Mouse (Mus musculus): ENCODE data around the gene Rab24. TPM values are rescaled to one million over a fixed set of nuclear protein-coding genes. Genes with fewer than 3 reads are reported as not detected.

Rab24 gene
- polyA plus RNA-seq, 1 experiment from 2014 or later: 60.4 TPM

DNA sequence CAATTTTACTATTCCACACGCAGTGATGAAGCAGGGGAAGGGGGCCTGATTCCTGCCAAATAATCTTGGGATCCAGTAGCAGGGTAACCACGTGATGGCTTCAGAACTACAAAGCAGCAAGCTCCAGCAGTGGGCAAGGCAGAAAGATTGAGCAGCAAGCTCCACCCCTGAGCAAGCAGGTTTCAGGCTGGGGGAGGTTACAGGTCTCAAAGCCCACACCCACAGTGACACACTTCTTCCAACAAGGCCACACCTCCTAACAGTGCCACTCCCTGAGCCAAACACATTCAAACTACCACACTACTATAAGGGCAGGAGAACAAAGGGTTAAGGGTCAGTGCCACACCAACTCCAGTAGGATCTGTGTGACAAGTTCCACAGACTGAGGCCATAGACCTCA lies 17.5 kb upstream of the Rab24 start:
- TF ChIP-seq CTCF (IDR thresholded peaks at IDR 0.05): no peak
- H3K4me2 ChIP-seq (replicated peaks; ENCODE audit: low read depth, low read length): no peak overlapping the region
- H3K27ac ChIP-seq (ENCODE audit: low read length): no peak overlapping the region
- no peak overlapping the region for H3K9ac ChIP-seq (replicated peaks; ENCODE audit: low read depth)
- H3K4me3 ChIP-seq (ENCODE audit: low read depth, low read length): no peak overlapping the region
- H3K27me3 ChIP-seq (replicated peaks; ENCODE audit: insufficient read depth, low read length): no peaks in the 10 kb centered on the region
- no peaks in the 10 kb centered on the region for H3K36me3 ChIP-seq (ENCODE audit: insufficient read depth, low read length)
- no peaks in the 10 kb centered on the region for H3K9me3 ChIP-seq (ENCODE audit: low read length)
- no peak for DNase-seq (ENCODE audit: low spot score)
- no peaks in the 10 kb centered on the region for H3K4me1 ChIP-seq (ENCODE audit: insufficient read depth, low read depth, low read length)
- 34% methylated on average over 2 of the region's 2 CpGs for WGBS
- peak; percentile 38; the same call in 1 of the 2 replicates for ATAC-seq

DNA sequence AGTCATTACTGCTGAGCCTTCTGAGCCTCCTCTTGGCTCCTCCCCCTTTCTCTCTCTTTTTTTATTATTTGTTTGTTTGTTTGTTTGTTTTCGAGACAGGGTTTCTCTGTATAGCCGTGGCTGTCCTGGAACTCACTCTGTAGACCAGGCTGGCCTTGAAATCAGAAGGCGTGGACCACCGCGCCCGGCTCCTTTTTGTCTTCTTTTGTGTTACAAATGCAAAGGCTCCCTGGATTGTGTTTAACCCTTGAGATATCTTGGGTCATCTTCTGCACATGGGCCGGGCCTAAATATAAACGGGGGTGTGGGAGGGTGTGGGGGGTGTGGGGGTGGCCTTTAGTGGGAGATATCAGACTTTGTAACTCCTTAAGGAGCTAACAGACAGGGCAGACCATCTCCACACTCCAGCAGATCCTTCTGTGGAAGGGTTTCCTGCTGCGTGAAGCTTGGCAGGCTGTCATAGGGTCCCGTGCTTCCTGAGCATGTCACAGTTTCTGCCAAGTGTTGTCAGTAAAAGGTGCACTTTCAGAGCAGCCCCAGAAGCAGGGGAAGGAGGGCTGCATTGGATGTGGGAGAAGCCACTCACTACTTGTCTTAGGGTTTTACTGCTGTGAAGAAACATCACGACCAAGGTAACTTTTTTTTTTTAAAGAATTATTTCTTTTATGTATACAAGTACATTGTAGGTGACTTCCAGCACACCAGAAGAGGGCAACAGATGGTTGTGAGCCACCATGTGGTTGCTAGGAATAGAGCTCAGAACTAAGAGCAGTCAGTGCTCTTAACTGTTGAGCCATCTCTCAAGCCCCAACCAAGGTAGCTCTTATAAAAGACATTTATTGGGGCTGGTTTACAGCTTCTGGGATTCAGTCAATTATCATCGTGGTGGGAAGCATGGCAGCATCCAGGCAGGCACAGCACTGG lies 16.6 kb upstream of the Rab24 start:
- no peaks in the 10 kb centered on the region for H3K4me1 ChIP-seq (ENCODE audit: insufficient read depth, low read depth, low read length)
- DNase-seq (ENCODE audit: low spot score) (no peak), ATAC-seq (no peak)
- no peak overlapping the region for H3K4me3 ChIP-seq (ENCODE audit: low read depth, low read length)
- no peaks in the 10 kb centered on the region for H3K36me3 ChIP-seq (ENCODE audit: insufficient read depth, low read length)
- H3K9ac ChIP-seq (replicated peaks; ENCODE audit: low read depth): no peak overlapping the region
- 61% methylated on average over 12 of the region's 12 CpGs for WGBS
- no peak overlapping the region for H3K27ac ChIP-seq (ENCODE audit: low read length)
- H3K4me2 ChIP-seq (replicated peaks; ENCODE audit: low read depth, low read length): no peak overlapping the region
- TF ChIP-seq CTCF (IDR thresholded peaks at IDR 0.05): no peak
- TF ChIP-seq EP300 (IDR thresholded peaks at IDR 0.05): no peak
- H3K27me3 ChIP-seq (replicated peaks; ENCODE audit: insufficient read depth, low read length): no peaks in the 10 kb centered on the region
- no peaks in the 10 kb centered on the region for H3K9me3 ChIP-seq (ENCODE audit: low read length)

DNA sequence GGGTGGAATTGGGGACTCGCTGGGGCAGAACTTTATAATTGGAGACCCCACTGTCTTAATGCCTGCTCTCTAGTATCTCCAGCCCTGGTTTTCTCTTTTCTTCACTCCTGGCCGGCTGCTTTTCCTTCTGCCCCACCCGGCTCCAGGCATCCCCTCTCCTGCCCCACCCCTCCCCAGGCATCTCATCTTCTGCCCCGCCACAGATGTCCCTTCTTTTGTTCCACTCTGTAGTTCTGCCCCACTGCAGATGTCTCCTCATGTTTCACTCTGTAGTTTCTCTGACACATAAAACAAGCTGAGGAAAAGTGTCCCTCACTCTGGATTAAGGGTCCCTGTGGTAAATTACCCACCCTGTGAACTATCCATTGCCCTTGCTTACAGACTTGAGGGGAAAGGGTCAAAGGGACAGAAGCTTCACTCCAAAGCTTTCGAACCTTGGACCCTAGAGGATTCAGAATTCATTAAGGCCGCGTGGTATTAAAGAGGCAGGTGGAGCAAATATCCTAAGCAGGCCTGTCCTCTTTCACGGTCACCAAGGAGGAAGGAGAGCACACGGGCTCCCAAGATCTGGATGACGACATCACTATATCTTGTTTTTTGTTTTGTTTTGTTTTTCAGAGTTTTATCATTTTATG lies 15.7 kb upstream of the Rab24 start:
- no peaks in the 10 kb centered on the region for H3K27me3 ChIP-seq (replicated peaks; ENCODE audit: insufficient read depth, low read length)
- H3K27ac ChIP-seq (ENCODE audit: low read length): no peak overlapping the region
- WGBS: 68% methylated on average over 10 of the region's 10 CpGs
- no peak overlapping the region for H3K4me2 ChIP-seq (replicated peaks; ENCODE audit: low read depth, low read length)
- no peaks in the 10 kb centered on the region for H3K9me3 ChIP-seq (ENCODE audit: low read length)
- no peak overlapping the region for H3K4me3 ChIP-seq (ENCODE audit: low read depth, low read length)
- DNase-seq (ENCODE audit: low spot score) (no peak), ATAC-seq (no peak)
- H3K4me1 ChIP-seq (ENCODE audit: insufficient read depth, low read depth, low read length): no peaks in the 10 kb centered on the region
- H3K9ac ChIP-seq (replicated peaks; ENCODE audit: low read depth): no peak overlapping the region
- H3K36me3 ChIP-seq (ENCODE audit: insufficient read depth, low read length): no peaks in the 10 kb centered on the region
- no peak for TF ChIP-seq EP300 (IDR thresholded peaks at IDR 0.05)
- no peak for TF ChIP-seq CTCF (IDR thresholded peaks at IDR 0.05)

DNA sequence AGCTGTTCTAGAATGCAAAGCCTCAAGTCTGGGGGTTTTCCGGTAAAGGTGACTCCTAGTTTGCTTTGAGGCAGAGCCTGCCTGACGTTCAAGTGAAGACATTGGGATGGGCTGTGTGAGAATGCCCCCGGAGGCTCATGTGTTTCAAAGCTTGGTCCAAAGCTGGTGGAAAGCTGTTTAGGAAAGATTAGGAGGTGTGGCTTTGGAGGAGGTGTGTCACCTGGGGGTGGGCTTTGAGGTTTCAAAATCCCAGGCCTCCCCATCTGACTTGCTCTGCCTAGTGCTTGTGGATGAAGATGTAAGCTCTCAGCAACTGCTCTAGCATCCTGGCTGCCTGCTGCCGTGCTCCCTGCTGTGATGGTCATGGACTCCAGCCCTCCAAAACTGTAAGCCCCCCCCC lies 14.0 kb upstream of the Rab24 start:
- H3K27me3 ChIP-seq (replicated peaks; ENCODE audit: insufficient read depth, low read length): no peaks in the 10 kb centered on the region
- TF ChIP-seq EP300 (IDR thresholded peaks at IDR 0.05) (no peak), CTCF (IDR thresholded peaks at IDR 0.05) (no peak)
- no peaks in the 10 kb centered on the region for H3K9me3 ChIP-seq (ENCODE audit: low read length)
- ATAC-seq (no peak), DNase-seq (ENCODE audit: low spot score) (no peak)
- no peak overlapping the region for H3K9ac ChIP-seq (replicated peaks; ENCODE audit: low read depth)
- no peaks in the 10 kb centered on the region for H3K36me3 ChIP-seq (ENCODE audit: insufficient read depth, low read length)
- H3K4me2 ChIP-seq (replicated peaks; ENCODE audit: low read depth, low read length): no peak overlapping the region
- H3K4me3 ChIP-seq (ENCODE audit: low read depth, low read length): no peak overlapping the region
- no peak overlapping the region for H3K27ac ChIP-seq (ENCODE audit: low read length)
- no peaks in the 10 kb centered on the region for H3K4me1 ChIP-seq (ENCODE audit: insufficient read depth, low read depth, low read length)
- WGBS: 78% methylated on average over 4 of the region's 4 CpGs

DNA sequence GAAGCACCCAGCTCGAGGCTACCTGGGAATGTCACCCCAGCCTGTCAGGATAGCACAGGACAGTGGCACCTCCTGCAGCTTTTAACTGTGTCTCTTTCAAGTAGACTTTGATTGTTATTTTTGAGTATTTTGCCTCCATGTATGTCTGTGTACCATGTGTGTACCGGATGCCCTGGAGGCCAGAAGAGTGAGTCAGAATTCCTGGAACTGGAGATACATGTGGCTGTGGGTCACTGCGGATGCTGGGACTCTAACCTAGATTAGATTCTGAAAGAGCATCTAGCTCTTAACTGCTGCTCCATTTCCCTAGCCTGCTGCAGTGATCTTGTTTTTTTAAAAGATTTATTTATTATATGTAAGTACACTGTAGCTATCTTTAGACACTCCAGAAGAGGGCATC lies 10.6 kb upstream of the Rab24 start:
- DNase-seq (ENCODE audit: low spot score) (no peak), ATAC-seq (no peak)

GRCm38 (mm10) chr13:55330567-55331400 lies 9.0 kb upstream of the Rab24 start:
- TF ChIP-seq CTCF (IDR thresholded peaks at IDR 0.05) (peak; percentile 45), EP300 (IDR thresholded peaks at IDR 0.05) (no peak)
- Histone ChIP-seq H3K9ac (replicated peaks; ENCODE audit: low read depth) (no peak overlapping the region), H3K27me3 (replicated peaks; ENCODE audit: insufficient read depth, low read length) (no peaks in the 10 kb centered on the region), H3K9me3 (ENCODE audit: low read length) (no peaks in the 10 kb centered on the region), H3K4me3 (ENCODE audit: low read depth, low read length) (peak overlapping the region; percentile 67; the same call in 1 of the 2 replicates), H3K36me3 (ENCODE audit: insufficient read depth, low read length) (0 out of 2 replicates have a peak, but pooled peaks cover 5% of the 10 kb centered on the region), H3K4me2 (replicated peaks; ENCODE audit: low read depth, low read length) (peak overlapping the region; percentile 92), H3K27ac (ENCODE audit: low read length) (no peak overlapping the region), H3K4me1 (ENCODE audit: insufficient read depth, low read depth, low read length) (peaks cover 8% of the 10 kb centered on the region; the same call in 1 of the 2 replicates)
- DNase-seq (ENCODE audit: low spot score) (peak; percentile 48), ATAC-seq (no peak; the same call in 1 of the 2 replicates)
- 44% methylated on average over 14 of the region's 14 CpGs for WGBS

More for the DNA sequence above, 10.6 kb upstream of the Rab24 start:
- TF ChIP-seq CTCF (IDR thresholded peaks at IDR 0.05): no peak
- no peak for TF ChIP-seq EP300 (IDR thresholded peaks at IDR 0.05)
- no peak overlapping the region for H3K9ac ChIP-seq (replicated peaks; ENCODE audit: low read depth)
- no peak overlapping the region for H3K4me3 ChIP-seq (ENCODE audit: low read depth, low read length)
- no peak overlapping the region for H3K4me2 ChIP-seq (replicated peaks; ENCODE audit: low read depth, low read length)
- H3K27me3 ChIP-seq (replicated peaks; ENCODE audit: insufficient read depth, low read length): no peaks in the 10 kb centered on the region
- H3K36me3 ChIP-seq (ENCODE audit: insufficient read depth, low read length): no peaks in the 10 kb centered on the region
- peaks cover 8% of the 10 kb centered on the region; the same call in 1 of the 2 replicates for H3K4me1 ChIP-seq (ENCODE audit: insufficient read depth, low read depth, low read length)
- H3K9me3 ChIP-seq (ENCODE audit: low read length): no peaks in the 10 kb centered on the region
- 85% methylated on average over 3 of the region's 3 CpGs for WGBS
- H3K27ac ChIP-seq (ENCODE audit: low read length): no peak overlapping the region

Data from lung, postnatal 0 days (tissue).